Mouse (Mus musculus): Measurements from ENCODE around the gene Rims1. TPM values are rescaled to one million over a fixed set of nuclear protein-coding genes. Genes with fewer than 3 reads are reported as not detected.

The Rims1 gene
- total RNA-seq, 2 experiments from 2014 or later = 0.20 to 0.41 TPM

- intact Hi-C loops (cut with DNase I; ENCODE audit: low total_unique reads) = no loop called here
These were observed 192.2 kb downstream of the Rims1 start for GRCm38 (mm10) chr1:22613609-22614008.

GRCm38 (mm10) chr1:22604329-22605044 is 201.3 kb downstream of the Rims1 start:
- DNase-seq = no peak
- intact Hi-C loops (cut with DNase I; ENCODE audit: low total_unique reads) = loop anchor here (10.0 kb wide), 1 partner anchor 540 kb away; no protein-coding TSS in a partner anchor

More at GRCm38 (mm10) chr1:22613609-22614008, 192.2 kb downstream of the Rims1 start:
- DNase-seq = no peak

- DNase-seq = no peak
- intact Hi-C loops (cut with DNase I; ENCODE audit: low total_unique reads) = no loop called here
These were observed 209.6 kb downstream of the Rims1 start for GRCm38 (mm10) chr1:22596197-22596596.

- peak; percentile 13 for DNase-seq
- intact Hi-C loops (cut with DNase I; ENCODE audit: low total_unique reads) = no loop called here
These were observed 211.0 kb downstream of the Rims1 start for GRCm38 (mm10) chr1:22594841-22595240.

GRCm38 (mm10) chr1:22587859-22588383 is 217.9 kb downstream of the Rims1 start:
- no peak for DNase-seq
- intact Hi-C loops (cut with DNase I; ENCODE audit: low total_unique reads) = no loop called here

- no peak for DNase-seq
- intact Hi-C loops (cut with DNase I; ENCODE audit: low total_unique reads) = no loop called here
These were observed 220.2 kb downstream of the Rims1 start for GRCm38 (mm10) chr1:22585560-22585959.

GRCm38 (mm10) chr1:22579470-22579869 is 226.3 kb downstream of the Rims1 start:
- DNase-seq = no peak
- intact Hi-C loops (cut with DNase I; ENCODE audit: low total_unique reads) = no loop called here

GRCm38 (mm10) chr1:22572720-22573119 is 233.1 kb downstream of the Rims1 start:
- intact Hi-C loops (cut with DNase I; ENCODE audit: low total_unique reads) = no loop called here
- DNase-seq = no peak

- DNase-seq = no peak
- intact Hi-C loops (cut with DNase I; ENCODE audit: low total_unique reads) = no loop called here
These were observed 259.5 kb downstream of the Rims1 start for GRCm38 (mm10) chr1:22546273-22546672.

GRCm38 (mm10) chr1:22538129-22538528 is 267.7 kb downstream of the Rims1 start:
- DNase-seq = no peak
- intact Hi-C loops (cut with DNase I; ENCODE audit: low total_unique reads) = no loop called here

- no peak for DNase-seq
These were observed 269.0 kb downstream of the Rims1 start for GRCm38 (mm10) chr1:22536776-22537175.

GRCm38 (mm10) chr1:22535049-22535448 is 270.7 kb downstream of the Rims1 start:
- intact Hi-C loops (cut with DNase I; ENCODE audit: low total_unique reads) = no loop called here
- no peak for DNase-seq

More at GRCm38 (mm10) chr1:22536776-22537175, 269.0 kb downstream of the Rims1 start:
- intact Hi-C loops (cut with DNase I; ENCODE audit: low total_unique reads) = no loop called here

- intact Hi-C loops (cut with DNase I; ENCODE audit: low total_unique reads) = no loop called here
- peak; percentile 7 for DNase-seq
These were observed 272.4 kb downstream of the Rims1 start for GRCm38 (mm10) chr1:22533146-22534096.

GRCm38 (mm10) chr1:22515103-22515502 is 290.7 kb downstream of the Rims1 start:
- intact Hi-C loops (cut with DNase I; ENCODE audit: low total_unique reads) = no loop called here
- no peak for DNase-seq

GRCm38 (mm10) chr1:22512421-22512820 is 293.4 kb downstream of the Rims1 start:
- intact Hi-C loops (cut with DNase I; ENCODE audit: low total_unique reads) = no loop called here
- no peak for DNase-seq

GRCm38 (mm10) chr1:22511614-22512013 is 294.2 kb downstream of the Rims1 start:
- intact Hi-C loops (cut with DNase I; ENCODE audit: low total_unique reads) = no loop called here

GRCm38 (mm10) chr1:22508735-22509615 is 296.8 kb downstream of the Rims1 start:
- intact Hi-C loops (cut with DNase I; ENCODE audit: low total_unique reads) = no loop called here
- no peak for DNase-seq

More at GRCm38 (mm10) chr1:22511614-22512013, 294.2 kb downstream of the Rims1 start:
- no peak for DNase-seq

- DNase-seq = no peak
- intact Hi-C loops (cut with DNase I; ENCODE audit: low total_unique reads) = no loop called here
These were observed 318.4 kb downstream of the Rims1 start for GRCm38 (mm10) chr1:22487270-22487864.

- intact Hi-C loops (cut with DNase I; ENCODE audit: low total_unique reads) = no loop called here
- DNase-seq = no peak
These were observed 329.6 kb downstream of the Rims1 start for GRCm38 (mm10) chr1:22476220-22476619.
